Mouse (Mus musculus) embryonic facial prominence, embryonic 14.5 days (tissue): ENCODE measurements at regions not wholly inside any gene's neighbourhood (a gene's known extent, or its start where the extent isn't known, plus 50 kb on each side); places are given as distances from the start of the nearest gene placed in this dataset.

ENCODE experiments used
- ATAC-seq: fragments of 200-750 bp; cut with Nextera tagmentation; 2 replicates; pipeline ENCODE4 v1.8.0; 2017; ENCODE audit warnings: low read depth, moderate number of reproducible peaks, moderate TSS enrichment
- DNase-seq: peaks from one replicate; pipeline ENCODE4 v3.0.0-alpha.2; 2015; ENCODE audit warnings: low spot score
- H3K27ac ChIP-seq: fragments of 300-500 bp; sonication (generic); replicated peaks from 2 replicates; pipeline ENCODE4 v1.5.1; 2014; ENCODE audit warnings: low read depth, mild to moderate bottlenecking, low read length, moderate library complexity
- H3K27me3 ChIP-seq: fragments of 300-500 bp; sonication (generic); replicated peaks from 2 replicates; pipeline ENCODE4 v1.6.1; 2014; ENCODE audit warnings: low read length; ENCODE audit not compliant: control insufficient read depth, insufficient read depth
- H3K36me3 ChIP-seq: fragments of 300-500 bp; sonication (generic); 2 replicates; pipeline ENCODE4 v1.6.1; 2014; ENCODE audit warnings: low read length, mixed read lengths; ENCODE audit not compliant: control insufficient read depth, insufficient read depth
- H3K4me1 ChIP-seq: fragments of 300-500 bp; sonication (generic); 2 replicates; pipeline ENCODE4 v1.6.1; 2014; ENCODE audit warnings: antibody characterized with exemption, low read length; ENCODE audit not compliant: control insufficient read depth, insufficient read depth
- H3K4me2 ChIP-seq: fragments of 300-500 bp; sonication (generic); 2 replicates; pipeline ENCODE4 v1.6.1; 2014; ENCODE audit warnings: low read depth, mild to moderate bottlenecking, low read length, moderate library complexity, mixed read lengths
- H3K4me3 ChIP-seq: fragments of 300-500 bp; sonication (generic); 2 replicates; pipeline ENCODE4 v1.5.1; 2014; ENCODE audit warnings: low read depth, mild to moderate bottlenecking, low read length
- H3K9ac ChIP-seq: fragments of 300-500 bp; sonication (generic); 2 replicates; pipeline ENCODE4 v1.6.1; 2014; ENCODE audit warnings: low read depth, mild to moderate bottlenecking, low read length, moderate library complexity, mixed read lengths
- H3K9me3 ChIP-seq: fragments of 300-500 bp; sonication (generic); 2 replicates; pipeline ENCODE4 v1.6.1; 2016; ENCODE audit warnings: low read length; ENCODE audit not compliant: control insufficient read depth
- WGBS: fragments of 180-500 bp; shearing (Covaris S2); extraction: QIAGEN DNeasy Blood & Tissue Kit; methylation state at CpG from one replicate; pipeline ENCODE4 v1.1.7; 2014; 5-methylcytosine and 5-hydroxymethylcytosine counted together

DNA sequence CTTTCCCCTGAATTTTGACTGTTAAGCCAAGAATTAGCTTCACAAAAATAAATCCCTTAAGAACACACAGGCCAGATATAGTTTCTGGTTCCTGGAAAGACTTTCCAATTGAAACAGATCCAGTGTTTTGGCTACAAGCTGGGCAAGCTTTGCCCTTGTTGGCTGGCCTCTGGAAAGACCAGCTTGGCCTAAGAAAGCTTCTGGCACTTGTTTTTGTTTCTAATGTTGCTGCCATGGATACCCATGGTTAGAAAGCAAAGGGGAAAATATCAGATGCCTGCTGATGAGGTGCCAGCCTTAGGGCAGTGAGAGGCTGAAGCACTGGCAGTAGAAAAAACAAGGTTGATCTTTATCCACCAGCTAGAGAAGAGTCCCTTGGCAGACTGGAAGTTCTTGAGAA lies 228.2 kb downstream of the Klhl13 start:
- Histone ChIP-seq H3K4me1 (no peaks in the 10 kb centered on the region), H3K9ac (no peak overlapping the region), H3K36me3 (no peaks in the 10 kb centered on the region), H3K4me3 (no peak overlapping the region), H3K4me2 (no peak overlapping the region), H3K27me3 (no peaks in the 10 kb centered on the region), H3K9me3 (no peaks in the 10 kb centered on the region), H3K27ac (no peak overlapping the region)
- no peak for DNase-seq
- ATAC-seq, result no peak

DNA sequence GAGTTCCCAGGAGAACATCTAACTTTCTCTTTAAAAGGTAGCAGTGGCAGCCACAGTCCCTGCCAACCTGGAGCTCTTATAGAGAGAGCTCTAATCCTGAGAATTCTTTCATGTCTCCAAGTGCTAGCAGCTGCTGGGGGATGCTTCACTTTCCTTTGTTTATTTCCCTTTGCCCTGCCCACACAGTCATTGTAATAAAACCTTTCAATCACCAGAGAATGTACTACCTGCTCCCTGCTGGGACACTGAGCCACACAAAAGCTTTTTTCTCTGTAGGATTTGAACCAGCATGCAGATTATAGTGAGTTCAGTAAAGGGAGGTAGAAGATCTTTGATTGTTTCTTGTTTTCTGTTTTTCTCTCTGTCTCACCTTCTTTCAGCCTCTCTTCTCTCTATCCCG lies 269.0 kb downstream of the Klhl13 start:
- ATAC-seq (no peak), DNase-seq (no peak)
- Histone ChIP-seq H3K27ac (no peak overlapping the region), H3K9ac (no peak overlapping the region), H3K4me2 (no peak overlapping the region), H3K4me3 (no peak overlapping the region), H3K4me1 (no peaks in the 10 kb centered on the region), H3K36me3 (no peaks in the 10 kb centered on the region), H3K9me3 (no peaks in the 10 kb centered on the region), H3K27me3 (no peaks in the 10 kb centered on the region)
- WGBS, result 32% methylated on average over 1 of the region's 1 CpGs

- Histone ChIP-seq H3K36me3 (no peaks in the 10 kb centered on the region), H3K4me1 (no peaks in the 10 kb centered on the region), H3K4me3 (no peak overlapping the region), H3K9me3 (no peaks in the 10 kb centered on the region), H3K4me2 (no peak overlapping the region), H3K27ac (no peak overlapping the region), H3K27me3 (no peaks in the 10 kb centered on the region), H3K9ac (no peak overlapping the region)
- DNase-seq (no peak), ATAC-seq (no peak)
Measured at GRCm38 (mm10) chrX:23092774-23093173, 272.1 kb downstream of the Klhl13 start.

DNA sequence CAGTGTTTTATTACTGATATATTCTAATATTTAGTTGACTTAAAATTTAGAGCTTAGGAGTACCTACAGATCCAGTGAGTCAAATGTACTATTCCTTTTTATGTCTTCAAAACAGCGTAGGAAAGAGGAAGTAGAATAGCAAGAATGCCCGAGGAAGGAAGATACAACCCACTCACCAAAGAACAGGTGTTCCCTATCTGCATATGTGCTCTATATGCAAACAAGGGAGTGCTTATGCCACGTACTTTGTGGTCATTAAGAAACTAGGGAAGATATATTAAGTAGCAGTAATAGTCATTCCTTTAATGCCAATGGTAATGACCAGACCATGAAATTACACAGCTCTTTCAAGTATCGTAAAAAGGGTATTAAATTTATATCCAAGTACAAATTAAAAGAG lies 298.4 kb downstream of the Klhl13 start:
- H3K9ac ChIP-seq, result no peak overlapping the region
- no peaks in the 10 kb centered on the region for H3K36me3 ChIP-seq
- DNase-seq (no peak), ATAC-seq (no peak)
- no peaks in the 10 kb centered on the region for H3K4me1 ChIP-seq
- no peak overlapping the region for H3K27ac ChIP-seq
- H3K4me3 ChIP-seq, result no peak overlapping the region
- H3K9me3 ChIP-seq, result no peaks in the 10 kb centered on the region
- H3K4me2 ChIP-seq, result no peak overlapping the region
- no peaks in the 10 kb centered on the region for H3K27me3 ChIP-seq
- WGBS, result 71% methylated on average over 4 of the region's 4 CpGs

DNA sequence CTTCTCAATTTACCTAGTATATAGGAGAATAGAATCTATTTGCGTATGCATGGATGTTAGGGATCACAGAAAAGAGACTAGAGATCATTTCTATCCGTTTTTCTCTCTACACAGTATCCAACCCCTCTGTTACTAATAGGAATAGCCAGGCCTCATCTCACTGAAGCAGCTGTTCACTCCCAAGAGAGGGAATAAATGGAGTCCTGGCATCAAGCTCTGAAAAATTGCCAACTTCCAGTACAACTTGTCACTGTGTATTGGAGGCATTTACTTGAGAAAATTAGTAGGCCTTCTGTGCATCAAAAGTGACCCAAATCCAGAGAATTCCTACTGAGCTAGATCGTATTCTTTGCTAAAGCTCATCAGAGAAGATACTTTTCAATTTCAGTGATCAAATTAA lies 337.3 kb downstream of the Klhl13 start:
- Histone ChIP-seq H3K4me1 (no peaks in the 10 kb centered on the region), H3K4me3 (no peak overlapping the region), H3K9ac (no peak overlapping the region), H3K9me3 (no peaks in the 10 kb centered on the region), H3K27me3 (no peaks in the 10 kb centered on the region), H3K27ac (no peak overlapping the region), H3K36me3 (no peaks in the 10 kb centered on the region), H3K4me2 (no peak overlapping the region)
- ATAC-seq (no peak), DNase-seq (peak; percentile 0)
- WGBS, result 70% methylated on average over 3 of the region's 3 CpGs

- peak; percentile 55; the same call in 1 of the 2 replicates for ATAC-seq
- peak; percentile 46 for DNase-seq
- 50% methylated on average over 1 of the region's 1 CpGs for WGBS
- H3K4me1 ChIP-seq, result no peaks in the 10 kb centered on the region
- H3K4me3 ChIP-seq, result no peak overlapping the region
- no peaks in the 10 kb centered on the region for H3K36me3 ChIP-seq
- H3K27ac ChIP-seq, result no peak overlapping the region
- no peak overlapping the region for H3K9ac ChIP-seq
- H3K27me3 ChIP-seq, result no peaks in the 10 kb centered on the region
- no peak overlapping the region for H3K4me2 ChIP-seq
- no peaks in the 10 kb centered on the region for H3K9me3 ChIP-seq
Measured at GRCm38 (mm10) chrX:23015562-23015961, 349.3 kb downstream of the Klhl13 start.

GRCm38 (mm10) chrX:23015118-23015517 lies 349.8 kb downstream of the Klhl13 start:
- DNase-seq, result no peak
- WGBS, result 78% methylated on average over 1 of the region's 1 CpGs

More at GRCm38 (mm10) chrX:23015118-23015517, 349.8 kb downstream of the Klhl13 start:
- Histone ChIP-seq H3K27ac (no peak overlapping the region), H3K4me3 (no peak overlapping the region), H3K27me3 (no peaks in the 10 kb centered on the region), H3K4me2 (no peak overlapping the region), H3K9me3 (no peaks in the 10 kb centered on the region), H3K9ac (no peak overlapping the region), H3K36me3 (no peaks in the 10 kb centered on the region), H3K4me1 (no peaks in the 10 kb centered on the region)
- no peak for ATAC-seq
